Mouse (Mus musculus) heart, embryonic 11.5 days (tissue): ENCODE results near the gene Paf1. TPM values are rescaled to one million over a fixed set of nuclear protein-coding genes. Genes with fewer than 3 reads are reported as not detected.

ENCODE experiments used
- ATAC-seq: fragments of 200-750 bp; cut with Nextera tagmentation; replicated peaks from 2 replicates; pipeline ENCODE4 v1.8.0; 2017; ENCODE audit warnings: moderate library complexity; ENCODE audit not compliant: insufficient number of reproducible peaks, low FRiP score, low TSS enrichment
- H3K27ac ChIP-seq: fragments of 300-500 bp; sonication (generic); 2 replicates; pipeline ENCODE4 v1.5.1; 2014; ENCODE audit warnings: mild to moderate bottlenecking, low read depth, low read length
- H3K27me3 ChIP-seq: fragments of 300-500 bp; sonication (generic); 2 replicates; pipeline ENCODE4 v1.6.1; 2014; ENCODE audit warnings: mild to moderate bottlenecking, low read length, mixed read lengths; ENCODE audit not compliant: control insufficient read depth, insufficient read depth
- H3K36me3 ChIP-seq: fragments of 300-500 bp; sonication (generic); 2 replicates; pipeline ENCODE4 v1.6.1; 2014; ENCODE audit warnings: mild to moderate bottlenecking, low read length, moderate library complexity, mixed read lengths; ENCODE audit not compliant: control insufficient read depth, insufficient read depth
- H3K4me1 ChIP-seq: fragments of 300-500 bp; sonication (generic); 2 replicates; pipeline ENCODE4 v1.6.1; 2014; ENCODE audit warnings: low read length; ENCODE audit not compliant: control insufficient read depth, insufficient read depth
- H3K4me2 ChIP-seq: fragments of 300-500 bp; sonication (generic); 2 replicates; pipeline ENCODE4 v1.6.1; 2014; ENCODE audit warnings: mild to moderate bottlenecking, moderate library complexity
- H3K4me3 ChIP-seq: fragments of 300-500 bp; sonication (generic); 2 replicates; pipeline ENCODE4 v1.5.1; 2014; ENCODE audit warnings: low read depth, low read length
- H3K9ac ChIP-seq: fragments of 300-500 bp; sonication (generic); 2 replicates; pipeline ENCODE4 v1.6.1; 2014; ENCODE audit warnings: mild to moderate bottlenecking, low read depth, low read length, moderate library complexity
- H3K9me3 ChIP-seq: fragments of 300-500 bp; sonication (generic); replicated peaks from 2 replicates; pipeline ENCODE4 v1.6.1; 2016; ENCODE audit warnings: low read length; ENCODE audit not compliant: control insufficient read depth
- WGBS: fragments of 180-500 bp; shearing (Covaris S2); extraction: QIAGEN DNeasy Blood & Tissue Kit; methylation state at CpG from one replicate; pipeline ENCODE4 v1.1.7; 2014; ENCODE audit not compliant: insufficient replicate concordance; 5-methylcytosine and 5-hydroxymethylcytosine counted together
- polyA plus RNA-seq: library from polyadenylated mRNA; unstranded; fragments of >200 nt; fragmentation: Nextera tagmentation; extraction: Ambion mirVana; gene quantifications from 2 replicates; pipeline ENCODE4 v1.2.1, GENCODE M21; 2014

Paf1 gene
- polyA plus RNA-seq, 1 experiment from 2014 or later: 70.2 TPM

- ATAC-seq: no peak
- no peak overlapping the region for H3K4me2 ChIP-seq
- peaks cover 8% of the 10 kb centered on the region for H3K27me3 ChIP-seq
- H3K9ac ChIP-seq: no peak overlapping the region
- WGBS: 81% methylated on average over 13 of the region's 14 CpGs
- H3K4me1 ChIP-seq: no peaks in the 10 kb centered on the region; the same call in 1 of the 2 replicates
- H3K36me3 ChIP-seq: no peaks in the 10 kb centered on the region
- no peaks in the 10 kb centered on the region for H3K9me3 ChIP-seq
- no peak overlapping the region for H3K4me3 ChIP-seq
- no peak overlapping the region for H3K27ac ChIP-seq
These were observed 49.2 kb downstream of the Paf1 start for GRCm38 (mm10) chr7:28441776-28442485.

GRCm38 (mm10) chr7:28442688-28443087 is 49.9 kb downstream of the Paf1 start:
- WGBS: 40% methylated on average over 4 of the region's 4 CpGs
- H3K27me3 ChIP-seq: peaks cover 8% of the 10 kb centered on the region
- H3K36me3 ChIP-seq: no peaks in the 10 kb centered on the region
- H3K4me1 ChIP-seq: 0 out of 2 replicates have a peak, but pooled peaks cover 3% of the 10 kb centered on the region
- ATAC-seq: no peak
- no peak overlapping the region for H3K9ac ChIP-seq
- no peak overlapping the region for H3K4me2 ChIP-seq
- H3K27ac ChIP-seq: no peak overlapping the region
- no peaks in the 10 kb centered on the region for H3K9me3 ChIP-seq
- no peak overlapping the region for H3K4me3 ChIP-seq

GRCm38 (mm10) chr7:28444344-28444974 is 51.7 kb downstream of the Paf1 start:
- no peak for ATAC-seq
- WGBS: 75% methylated on average over 13 of the region's 13 CpGs

GRCm38 (mm10) chr7:28446446-28446845 is 53.7 kb downstream of the Paf1 start:
- peaks cover 8% of the 10 kb centered on the region for H3K27me3 ChIP-seq
- no peak overlapping the region for H3K4me3 ChIP-seq
- no peak overlapping the region for H3K27ac ChIP-seq
- H3K9me3 ChIP-seq: no peaks in the 10 kb centered on the region
- no peak overlapping the region for H3K9ac ChIP-seq
- 6% methylated on average over 12 of the region's 12 CpGs for WGBS
- no peak overlapping the region for H3K4me2 ChIP-seq
- H3K36me3 ChIP-seq: no peaks in the 10 kb centered on the region
- no peak for ATAC-seq
- 0 out of 2 replicates have a peak, but pooled peaks cover 3% of the 10 kb centered on the region for H3K4me1 ChIP-seq

More at GRCm38 (mm10) chr7:28444344-28444974, 51.7 kb downstream of the Paf1 start:
- Histone ChIP-seq H3K27me3 (peaks cover 8% of the 10 kb centered on the region), H3K4me1 (0 out of 2 replicates have a peak, but pooled peaks cover 3% of the 10 kb centered on the region), H3K9ac (no peak overlapping the region), H3K4me2 (no peak overlapping the region), H3K27ac (no peak overlapping the region), H3K36me3 (no peaks in the 10 kb centered on the region), H3K4me3 (no peak overlapping the region), H3K9me3 (no peaks in the 10 kb centered on the region)

GRCm38 (mm10) chr7:28447101-28447830 is 54.5 kb downstream of the Paf1 start:
- no peaks in the 10 kb centered on the region for H3K9me3 ChIP-seq
- 0 out of 2 replicates have a peak, but pooled peaks cover 3% of the 10 kb centered on the region for H3K4me1 ChIP-seq
- no peak for ATAC-seq
- no peak overlapping the region for H3K4me2 ChIP-seq
- H3K27ac ChIP-seq: no peak overlapping the region
- no peak overlapping the region; the same call in 1 of the 2 replicates for H3K4me3 ChIP-seq
- H3K36me3 ChIP-seq: no peaks in the 10 kb centered on the region
- H3K27me3 ChIP-seq: peaks cover 8% of the 10 kb centered on the region
- H3K9ac ChIP-seq: 0 out of 2 replicates have a peak overlapping the region, but pooled peaks have one; percentile 22
- 19% methylated on average over 12 of the region's 12 CpGs for WGBS

- Histone ChIP-seq H3K36me3 (no peaks in the 10 kb centered on the region), H3K4me3 (no peak overlapping the region), H3K9me3 (no peaks in the 10 kb centered on the region), H3K27me3 (peaks cover 8% of the 10 kb centered on the region), H3K27ac (no peak overlapping the region), H3K4me1 (0 out of 2 replicates have a peak, but pooled peaks cover 5% of the 10 kb centered on the region), H3K4me2 (no peak overlapping the region), H3K9ac (no peak overlapping the region)
- WGBS: 66% methylated on average over 13 of the region's 13 CpGs
- ATAC-seq: no peak
These were observed 55.4 kb downstream of the Paf1 start for GRCm38 (mm10) chr7:28447865-28448820.
